Mouse (Mus musculus): ENCODE data around the gene Pak1.
"Not testable (repeated sequence)": the region's sequence is repeated elsewhere in the genome, so short reads cannot be mapped to it uniquely, and the experiment has no call there.

Pak1 gene

DNA sequence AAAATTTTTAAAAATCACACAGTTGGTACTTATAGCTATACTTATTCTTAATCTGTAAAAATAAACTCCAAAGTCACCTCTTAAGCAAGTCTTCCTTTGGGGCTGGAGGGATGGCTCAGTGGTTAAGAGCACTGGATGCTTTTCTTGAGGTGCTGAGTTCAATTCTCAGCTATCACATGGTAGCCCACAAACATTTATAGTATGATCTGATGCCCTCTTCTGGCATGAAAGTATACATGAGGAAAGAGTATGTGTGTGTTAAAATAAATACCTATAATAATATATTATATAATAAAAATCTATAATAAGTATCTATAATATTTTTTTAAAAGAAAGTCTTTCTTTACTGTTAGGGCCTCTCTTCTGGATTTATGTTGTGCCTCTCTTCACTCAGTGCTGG, 58.2 kb downstream of the Pak1 start:
- no peak for ATAC-seq (ENCODE audit: low TSS enrichment)

DNA sequence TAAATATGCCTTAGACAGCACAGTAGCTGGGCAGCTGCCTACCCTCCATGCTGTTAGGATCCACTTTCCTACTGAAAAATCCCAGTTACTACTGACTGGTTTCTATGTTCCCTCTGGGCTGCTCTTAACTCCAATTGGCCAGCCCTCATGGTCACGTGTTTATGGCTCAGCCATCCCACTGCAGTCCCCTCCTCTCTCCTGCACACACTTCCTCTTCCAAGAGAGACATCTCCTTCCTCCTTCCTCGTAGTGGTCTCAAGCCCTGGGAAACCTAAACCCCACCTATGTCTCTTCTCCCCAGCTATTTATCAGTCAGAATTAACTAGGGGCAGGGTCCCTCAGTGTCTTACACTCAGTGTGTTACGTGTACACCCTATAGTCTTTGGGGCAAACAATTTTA, 61.2 kb downstream of the Pak1 start:
- not testable (repeated sequence) for ATAC-seq (ENCODE audit: low TSS enrichment)

DNA sequence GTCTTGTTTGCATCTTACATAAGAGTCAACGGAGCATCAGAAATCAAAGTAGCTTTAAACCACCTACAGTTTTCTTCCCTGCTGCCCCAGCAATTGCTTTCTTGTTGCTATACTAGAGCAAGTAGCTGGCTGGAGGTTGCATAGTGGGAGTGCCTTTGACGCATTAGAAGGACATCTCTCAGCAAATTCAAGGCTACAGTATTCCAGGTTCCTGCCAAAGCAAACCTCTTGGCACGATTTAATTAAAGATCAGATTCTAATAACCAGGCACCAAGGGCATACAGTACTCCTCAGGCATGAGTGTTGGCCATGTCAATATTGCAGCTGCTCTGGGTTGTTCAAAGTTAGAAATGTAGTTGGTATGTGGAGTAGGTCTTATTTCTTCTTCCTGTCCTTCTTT, 62.0 kb downstream of the Pak1 start:
- ATAC-seq (ENCODE audit: low TSS enrichment) = peak; percentile 52; the same call in 1 of the 2 replicates

DNA sequence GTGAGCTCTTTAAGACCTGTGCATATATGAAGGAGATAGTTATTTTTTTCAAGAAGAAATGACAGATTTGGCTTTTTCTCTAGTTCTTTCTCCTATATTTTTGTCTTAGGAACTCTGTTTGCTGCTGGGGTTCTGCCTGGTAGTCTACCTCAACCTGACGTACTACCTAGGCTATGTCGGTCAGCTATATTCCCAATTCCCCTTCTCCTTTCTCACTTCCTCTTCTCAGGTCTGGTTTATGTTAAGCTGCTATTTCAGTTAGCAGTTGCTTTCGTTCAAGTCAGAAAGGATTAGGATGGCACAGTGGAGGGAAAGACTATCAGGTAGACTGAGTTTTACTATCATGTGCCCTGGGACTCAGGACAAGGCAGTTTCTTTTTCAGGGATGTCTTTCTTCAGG, 75.2 kb downstream of the Pak1 start:
- no peak for ATAC-seq (ENCODE audit: low TSS enrichment)

DNA sequence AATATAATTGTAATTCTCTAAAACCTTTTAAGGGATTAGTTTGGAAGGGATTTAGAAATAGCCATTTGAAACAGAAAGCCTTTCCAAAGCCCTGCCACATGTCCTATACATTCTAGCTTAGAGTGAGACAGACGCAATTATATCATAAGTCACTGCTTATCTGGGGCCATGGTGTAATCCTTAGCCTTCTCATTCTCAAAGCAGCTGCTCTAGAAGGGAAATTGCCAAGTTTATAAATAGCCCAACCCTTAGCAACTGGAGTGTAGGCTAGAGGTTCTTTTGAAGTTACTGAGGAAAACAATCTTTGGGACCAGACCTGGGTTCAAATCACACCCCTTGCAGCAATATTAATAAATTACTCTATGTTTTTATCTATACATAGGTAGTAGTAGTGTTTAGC, 76.2 kb downstream of the Pak1 start:
- ATAC-seq (ENCODE audit: low TSS enrichment) = no peak

GRCm38 (mm10) chr7:97867866-97868265, 79.5 kb downstream of the Pak1 start:
- ATAC-seq (ENCODE audit: low TSS enrichment) = no peak

DNA sequence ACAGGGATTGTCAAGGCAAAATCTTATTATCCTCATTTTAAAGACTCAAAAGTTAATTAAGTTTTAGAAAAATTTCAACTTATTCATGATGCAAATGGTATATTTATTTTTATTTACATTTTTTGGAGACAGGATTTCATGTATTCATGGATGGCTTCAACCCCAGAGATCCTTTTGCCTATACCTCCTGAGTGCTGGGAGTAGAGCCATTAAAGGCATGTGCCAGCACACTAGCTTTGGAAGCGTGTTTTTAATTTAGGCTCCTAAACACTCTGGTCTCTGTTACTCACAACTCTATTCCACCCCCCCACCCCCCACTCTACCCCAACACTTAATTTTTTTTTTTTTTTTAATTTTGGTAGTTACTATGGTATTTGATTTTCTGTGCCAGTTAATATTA, 80.4 kb downstream of the Pak1 start:
- ATAC-seq (ENCODE audit: low TSS enrichment) = no peak

DNA sequence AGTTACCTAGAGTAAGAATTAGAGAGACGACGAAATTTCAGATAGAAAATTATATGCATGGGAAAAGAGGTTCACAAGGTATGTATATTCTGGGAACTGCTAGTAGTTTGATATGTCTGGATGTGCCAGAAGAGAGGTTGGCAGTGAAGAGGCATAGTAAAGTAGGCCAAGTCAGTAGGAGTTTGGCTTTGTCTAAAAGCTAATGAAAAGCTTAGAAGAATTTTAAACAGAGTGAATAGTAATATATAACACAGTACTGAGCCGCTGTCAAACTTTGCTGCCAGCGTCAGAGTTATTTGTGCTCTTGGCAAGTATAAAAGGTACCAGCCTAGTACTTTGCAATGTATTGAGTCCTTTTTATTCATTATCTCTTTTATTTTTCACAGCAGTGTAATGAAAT, 84.1 kb downstream of the Pak1 start:
- peak; percentile 89 for ATAC-seq (ENCODE audit: low TSS enrichment)

- ATAC-seq (ENCODE audit: low TSS enrichment) = no peak
These were observed 85.0 kb downstream of the Pak1 start for GRCm38 (mm10) chr7:97873317-97873716.

GRCm38 (mm10) chr7:97877846-97878538, 89.7 kb downstream of the Pak1 start:
- no peak for ATAC-seq (ENCODE audit: low TSS enrichment)

GRCm38 (mm10) chr7:97911646-97912045, 123.3 kb downstream of the Pak1 start:
- ATAC-seq (ENCODE audit: low TSS enrichment) = peak; percentile 66

DNA sequence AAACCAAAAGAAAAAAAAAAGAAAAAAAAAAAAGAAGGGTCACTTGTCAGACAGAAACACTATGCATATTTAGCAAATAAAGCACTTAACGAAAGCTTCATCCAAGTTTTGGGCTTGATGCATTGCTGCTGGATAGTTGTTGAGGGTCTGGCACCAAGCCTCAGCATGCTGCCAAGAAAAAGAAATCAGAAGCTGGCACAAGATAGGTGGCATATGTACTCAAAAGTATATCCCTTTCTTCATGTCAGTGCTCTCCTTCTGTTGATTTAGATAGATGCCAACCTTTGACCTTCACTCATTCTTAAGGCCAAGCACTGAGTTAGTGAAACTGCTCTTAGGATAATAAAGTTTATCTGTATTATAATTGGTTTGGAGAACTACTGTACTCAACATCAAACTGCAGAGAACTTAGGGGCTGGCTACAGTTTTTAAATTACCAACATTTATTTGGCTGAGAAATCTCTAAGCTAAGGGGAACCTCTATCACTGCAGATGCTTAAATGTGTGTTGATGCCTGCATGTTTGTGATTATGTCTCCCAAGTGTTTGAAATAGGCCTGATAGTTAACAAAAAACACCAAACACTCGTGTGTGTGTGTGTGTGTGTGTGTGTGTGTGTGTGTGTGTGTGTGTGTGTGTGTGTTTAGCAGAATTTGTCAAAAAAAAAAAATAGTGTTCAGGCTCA, 126.6 kb downstream of the Pak1 start:
- ATAC-seq (ENCODE audit: low TSS enrichment) = peak; percentile 38; the same call in 1 of the 2 replicates

GRCm38 (mm10) chr7:97919742-97920141, 131.4 kb downstream of the Pak1 start, which contains the start of gene Gdpd4:
Gdpd4 (plus strand) TSS chr7:97919955.
- no peak for ATAC-seq (ENCODE audit: low TSS enrichment)

DNA sequence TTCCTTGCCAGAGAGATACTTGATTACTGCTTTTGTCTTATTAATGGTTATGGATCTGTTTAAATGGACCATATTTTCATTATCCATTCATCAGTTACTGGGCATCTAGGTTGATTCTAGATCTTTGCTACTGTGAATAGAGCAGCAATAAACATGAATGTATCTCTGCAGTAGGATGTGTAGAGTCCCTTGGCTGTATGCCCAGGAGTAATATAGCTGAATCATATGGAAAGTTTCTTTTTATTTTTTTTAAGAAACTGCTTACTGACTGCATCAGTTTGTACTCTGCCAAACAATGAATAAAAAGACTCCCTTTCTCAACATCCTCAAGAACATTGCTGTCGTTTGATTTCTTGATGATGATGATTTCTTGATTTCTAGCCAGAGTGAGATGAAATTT, 137.5 kb downstream of the Pak1 start:
- peak; percentile 65 for ATAC-seq (ENCODE audit: low TSS enrichment)

DNA sequence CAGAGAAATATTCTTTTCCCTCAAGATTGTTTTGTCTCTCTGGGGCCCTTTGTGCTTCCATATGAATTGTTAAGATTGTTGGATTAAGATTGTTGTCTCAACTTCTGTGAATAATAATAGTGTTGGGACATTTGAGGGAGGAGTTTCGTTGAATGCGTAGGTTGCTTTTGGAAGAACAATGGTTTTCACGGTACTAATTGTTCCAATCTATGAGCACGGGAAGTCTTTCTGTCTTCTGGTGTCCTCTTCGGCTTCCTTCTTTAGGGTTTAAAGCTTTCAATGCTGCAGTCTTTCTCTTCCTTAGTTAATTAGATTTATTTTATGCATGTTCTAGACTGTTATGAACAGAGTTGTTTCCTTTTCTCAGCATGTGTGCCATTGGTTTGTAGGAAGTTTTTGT, 138.6 kb downstream of the Pak1 start:
- no peak for ATAC-seq (ENCODE audit: low TSS enrichment)

GRCm38 (mm10) chr7:97944485-97944884, 156.1 kb downstream of the Pak1 start:
- no peak for ATAC-seq (ENCODE audit: low TSS enrichment)
